Mouse (Mus musculus): ENCODE data around the gene Wdr18. TPM values are rescaled to one million over a fixed set of nuclear protein-coding genes. Genes with fewer than 3 reads are reported as not detected.

Wdr18 gene
- polyA plus RNA-seq (2016; fragmentation: Nextera tagmentation; extraction: Ambion mirVana), result 84.5 and 98.3 TPM in 2 replicates

- Histone ChIP-seq H3K9ac (peak within 1 kb of the TSS; percentile 81), H3K4me2 (replicated peaks) (peak within 1 kb of the TSS; percentile 86), H3K27ac (no peak within 1 kb of the TSS), H3K27me3 (replicated peaks) (no peaks in the 10 kb centered on the region), H3K4me1 (peaks cover 8% of the 10 kb centered on the region), H3K36me3 (peaks cover 33% of the 10 kb centered on the region), H3K4me3 (peak within 1 kb of the TSS; percentile 93), H3K9me3 (no peaks in the 10 kb centered on the region)
- under 1% methylated on average over 61 of the region's 61 CpGs for WGBS
- peak; percentile 97 for ATAC-seq (ENCODE audit: low FRiP score, low read depth)
These were observed at the start of gene Wdr18 for GRCm38 (mm10) chr10:79959847-79960601. Wdr18 (plus strand) TSS chr10:79960152.

- Histone ChIP-seq H3K27ac (no peak within 1 kb of the TSS), H3K9ac (no peak within 1 kb of the TSS)
- no peak for ATAC-seq (ENCODE audit: low FRiP score, low read depth)
These were observed 49.4 kb upstream of the Wdr18 start, which contains the start of gene Gm26602 for GRCm38 (mm10) chr10:79910556-79910955. Gm26602 (plus strand) TSS chr10:79910856.

GRCm38 (mm10) chr10:79912412-79912811, 47.5 kb upstream of the Wdr18 start:
- peaks cover 1% of the 10 kb centered on the region for H3K27me3 ChIP-seq (replicated peaks)
- H3K9ac ChIP-seq, result no peak overlapping the region
- ATAC-seq (ENCODE audit: low FRiP score, low read depth), result no peak
- H3K9me3 ChIP-seq, result no peaks in the 10 kb centered on the region
- H3K4me1 ChIP-seq, result peaks cover 24% of the 10 kb centered on the region
- no peak overlapping the region for H3K4me3 ChIP-seq
- peaks cover 21% of the 10 kb centered on the region for H3K36me3 ChIP-seq
- H3K27ac ChIP-seq, result no peak overlapping the region
- WGBS, result 67% methylated on average over 20 of the region's 20 CpGs
- H3K4me2 ChIP-seq (replicated peaks), result no peak overlapping the region

More at GRCm38 (mm10) chr10:79910556-79910955, 49.4 kb upstream of the Wdr18 start, which contains the start of gene Gm26602:
- no peaks in the 10 kb centered on the region for H3K27me3 ChIP-seq (replicated peaks)
- H3K4me1 ChIP-seq, result peaks cover 11% of the 10 kb centered on the region
- 0 out of 2 replicates have a peak within 1 kb of the TSS, but pooled peaks have one; percentile 38 for H3K4me2 ChIP-seq (replicated peaks)
- no peak within 1 kb of the TSS for H3K4me3 ChIP-seq
- WGBS, result 93% methylated on average over 4 of the region's 4 CpGs
- no peaks in the 10 kb centered on the region for H3K9me3 ChIP-seq
- peaks cover 35% of the 10 kb centered on the region for H3K36me3 ChIP-seq

- peaks cover 21% of the 10 kb centered on the region for H3K27me3 ChIP-seq (replicated peaks)
- WGBS, result 78% methylated on average over 11 of the region's 11 CpGs
- no peak overlapping the region for H3K27ac ChIP-seq
- H3K36me3 ChIP-seq, result peaks cover 21% of the 10 kb centered on the region
- H3K9me3 ChIP-seq, result peaks cover 3% of the 10 kb centered on the region; the same call in 1 of the 2 replicates
- no peak overlapping the region; the same call in 1 of the 2 replicates for H3K4me2 ChIP-seq (replicated peaks)
- peaks cover 35% of the 10 kb centered on the region for H3K4me1 ChIP-seq
- ATAC-seq (ENCODE audit: low FRiP score, low read depth), result no peak
- H3K4me3 ChIP-seq, result peak overlapping the region; percentile 1; the same call in 1 of the 2 replicates
- H3K9ac ChIP-seq, result no peak overlapping the region
These were observed 45.6 kb upstream of the Wdr18 start for GRCm38 (mm10) chr10:79914131-79914947.

- Histone ChIP-seq H3K9ac (0 out of 2 replicates have a peak overlapping the region, but pooled peaks have one; percentile 17), H3K4me3 (no peak overlapping the region), H3K4me1 (peaks cover 36% of the 10 kb centered on the region), H3K27me3 (replicated peaks) (peaks cover 28% of the 10 kb centered on the region), H3K4me2 (replicated peaks) (peak overlapping the region; percentile 97), H3K36me3 (peaks cover 21% of the 10 kb centered on the region), H3K9me3 (peaks cover 3% of the 10 kb centered on the region; the same call in 1 of the 2 replicates), H3K27ac (no peak overlapping the region)
- WGBS, result 79% methylated on average over 7 of the region's 7 CpGs
- ATAC-seq (ENCODE audit: low FRiP score, low read depth), result no peak
These were observed 44.9 kb upstream of the Wdr18 start for GRCm38 (mm10) chr10:79914948-79915596.

GRCm38 (mm10) chr10:79916081-79916480, 43.9 kb upstream of the Wdr18 start:
- ATAC-seq (ENCODE audit: low FRiP score, low read depth), result no peak
- Histone ChIP-seq H3K36me3 (peaks cover 17% of the 10 kb centered on the region), H3K27me3 (replicated peaks) (peaks cover 38% of the 10 kb centered on the region), H3K27ac (no peak overlapping the region), H3K4me1 (peaks cover 44% of the 10 kb centered on the region), H3K4me2 (replicated peaks) (peak overlapping the region; percentile 97), H3K9ac (peak overlapping the region; percentile 92), H3K4me3 (peak overlapping the region; percentile 83), H3K9me3 (peaks cover 3% of the 10 kb centered on the region; the same call in 1 of the 2 replicates)
- 10% methylated on average over 8 of the region's 8 CpGs for WGBS

- H3K27ac ChIP-seq, result peak within 1 kb of the TSS; percentile 53; the same call in 1 of the 2 replicates
- peak within 1 kb of the TSS; percentile 97 for H3K4me2 ChIP-seq (replicated peaks)
- peak within 1 kb of the TSS; percentile 83 for H3K4me3 ChIP-seq
- peaks cover 53% of the 10 kb centered on the region for H3K4me1 ChIP-seq
- 3% methylated on average over 42 of the region's 42 CpGs for WGBS
- H3K27me3 ChIP-seq (replicated peaks), result peaks cover 47% of the 10 kb centered on the region
- peaks cover 3% of the 10 kb centered on the region; the same call in 1 of the 2 replicates for H3K9me3 ChIP-seq
- ATAC-seq (ENCODE audit: low FRiP score, low read depth), result peak; percentile 75
- H3K9ac ChIP-seq, result peak within 1 kb of the TSS; percentile 92
- peaks cover 8% of the 10 kb centered on the region for H3K36me3 ChIP-seq
These were observed 43.0 kb upstream of the Wdr18 start, which contains the start of gene Kiss1r for GRCm38 (mm10) chr10:79916808-79917531. Kiss1r (plus strand) TSS chr10:79916971.

- Histone ChIP-seq H3K36me3 (peaks cover 3% of the 10 kb centered on the region; the same call in 1 of the 2 replicates), H3K9ac (no peak overlapping the region), H3K9me3 (peaks cover 3% of the 10 kb centered on the region; the same call in 1 of the 2 replicates), H3K4me1 (peaks cover 53% of the 10 kb centered on the region), H3K27ac (no peak overlapping the region), H3K27me3 (replicated peaks) (peaks cover 53% of the 10 kb centered on the region), H3K4me2 (replicated peaks) (peak overlapping the region; percentile 97), H3K4me3 (no peak overlapping the region)
- 66% methylated on average over 5 of the region's 5 CpGs for WGBS
- ATAC-seq (ENCODE audit: low FRiP score, low read depth), result no peak
These were observed 42.3 kb upstream of the Wdr18 start for GRCm38 (mm10) chr10:79917532-79918100.

- 6% methylated on average over 35 of the region's 35 CpGs for WGBS
- H3K4me1 ChIP-seq, result peaks cover 53% of the 10 kb centered on the region
These were observed 41.5 kb upstream of the Wdr18 start for GRCm38 (mm10) chr10:79918231-79919078.

GRCm38 (mm10) chr10:79919251-79919849, 40.6 kb upstream of the Wdr18 start:
- H3K4me2 ChIP-seq (replicated peaks), result no peak overlapping the region

More at GRCm38 (mm10) chr10:79918231-79919078, 41.5 kb upstream of the Wdr18 start:
- H3K9me3 ChIP-seq, result peaks cover 3% of the 10 kb centered on the region; the same call in 1 of the 2 replicates
- H3K36me3 ChIP-seq, result no peaks in the 10 kb centered on the region
- no peak overlapping the region for H3K27ac ChIP-seq
- H3K4me3 ChIP-seq, result no peak overlapping the region
- no peak for ATAC-seq (ENCODE audit: low FRiP score, low read depth)
- 0 out of 2 replicates have a peak overlapping the region, but pooled peaks have one; percentile 18 for H3K9ac ChIP-seq
- H3K4me2 ChIP-seq (replicated peaks), result peak overlapping the region; percentile 27
- peaks cover 62% of the 10 kb centered on the region for H3K27me3 ChIP-seq (replicated peaks)

More at GRCm38 (mm10) chr10:79919251-79919849, 40.6 kb upstream of the Wdr18 start:
- Histone ChIP-seq H3K9ac (no peak overlapping the region), H3K4me3 (no peak overlapping the region), H3K27ac (no peak overlapping the region), H3K27me3 (replicated peaks) (peaks cover 64% of the 10 kb centered on the region), H3K9me3 (peaks cover 3% of the 10 kb centered on the region; the same call in 1 of the 2 replicates), H3K4me1 (peaks cover 53% of the 10 kb centered on the region), H3K36me3 (no peaks in the 10 kb centered on the region)
- WGBS, result 4% methylated on average over 21 of the region's 21 CpGs
- no peak for ATAC-seq (ENCODE audit: low FRiP score, low read depth)
